Mouse (Mus musculus): ENCODE results near the gene Arl14. TPM values are rescaled to one million over a fixed set of nuclear protein-coding genes. Genes with fewer than 3 reads are reported as not detected.
"Not testable (repeated sequence)": the region's sequence is repeated elsewhere in the genome, so short reads cannot be mapped to it uniquely, and the experiment has no call there.

Arl14 gene
- total RNA-seq, 2 experiments from 2014 or later, result not detected

DNA sequence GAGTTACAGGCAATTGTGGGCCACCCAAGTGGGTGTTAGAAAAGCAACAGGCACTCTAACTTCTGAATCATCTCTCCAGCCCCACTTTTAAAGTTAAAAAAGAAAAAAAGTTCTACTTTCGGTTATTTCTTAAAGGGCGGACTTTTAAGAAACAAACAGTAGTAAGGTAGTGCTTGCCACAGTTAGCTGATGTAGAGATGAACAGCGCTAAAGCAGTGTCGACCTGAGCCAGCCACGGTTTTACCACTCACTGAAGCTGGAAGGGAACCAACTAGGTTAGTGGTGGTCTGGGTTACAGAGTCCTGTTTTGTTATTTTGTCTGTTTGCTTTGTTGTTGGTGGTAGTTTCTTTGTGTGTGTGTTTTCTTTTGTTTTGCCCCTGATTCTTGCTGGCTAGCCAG lies 8.8 kb upstream of the Arl14 start:
- no peak for DNase-seq

DNA sequence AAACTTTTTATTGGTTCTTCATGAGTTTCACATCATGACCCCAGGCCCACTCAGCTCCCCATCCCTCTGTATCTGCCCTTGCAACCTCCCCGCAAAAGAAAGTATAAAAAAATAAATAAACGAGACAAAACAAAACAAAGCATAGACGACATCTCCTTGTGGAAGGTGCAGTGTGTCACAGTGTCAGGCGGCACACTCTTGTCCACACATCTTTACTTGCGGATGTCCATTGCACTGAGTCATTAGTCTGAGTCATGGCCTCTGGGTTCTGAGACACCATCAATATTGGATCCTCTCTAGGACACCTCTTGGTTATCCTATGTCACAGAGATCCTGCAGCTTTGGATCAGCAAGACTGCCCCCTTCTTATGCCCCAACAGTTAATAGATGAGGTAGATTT lies 7.7 kb upstream of the Arl14 start:
- DNase-seq, result no peak

DNA sequence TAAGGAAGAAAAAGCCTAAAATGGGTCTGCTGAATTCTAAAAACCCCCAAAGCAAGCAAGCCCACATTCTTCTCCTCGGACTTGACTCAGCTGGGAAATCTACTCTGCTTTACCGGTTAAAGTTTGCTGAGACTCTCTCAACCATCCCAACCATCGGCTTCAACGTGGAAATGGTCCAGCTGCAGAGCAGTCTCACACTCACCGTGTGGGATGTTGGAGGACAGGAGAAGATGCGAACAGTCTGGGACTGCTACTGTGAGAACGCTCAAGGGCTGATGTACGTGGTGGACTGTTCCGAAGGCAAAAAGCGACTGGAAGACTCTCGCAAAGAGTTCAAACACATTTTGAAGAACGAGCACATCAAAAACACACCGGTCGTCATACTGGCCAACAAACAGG lies 282 bp downstream of the Arl14 start:
- DNase-seq, result no peak

DNA sequence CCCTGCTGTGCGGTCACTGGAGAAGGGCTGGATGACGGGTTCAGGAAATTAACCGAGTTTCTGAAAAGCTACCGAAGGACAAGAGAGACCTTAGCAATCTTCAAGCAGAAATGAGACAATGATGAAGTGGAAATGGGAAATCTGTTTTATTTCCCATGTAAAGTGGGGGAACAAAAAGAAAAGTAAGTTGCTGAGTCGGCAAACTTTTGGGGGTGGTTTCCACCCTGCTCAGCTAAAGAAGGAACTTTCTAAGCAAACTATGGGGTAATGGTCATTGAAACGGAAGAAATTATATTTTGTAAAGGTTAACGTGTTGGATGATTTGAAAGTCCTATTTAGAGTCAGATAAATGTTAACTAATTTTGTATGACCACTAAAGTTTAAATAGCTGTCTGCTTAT lies 768 bp downstream of the Arl14 start:
- DNase-seq, result no peak

DNA sequence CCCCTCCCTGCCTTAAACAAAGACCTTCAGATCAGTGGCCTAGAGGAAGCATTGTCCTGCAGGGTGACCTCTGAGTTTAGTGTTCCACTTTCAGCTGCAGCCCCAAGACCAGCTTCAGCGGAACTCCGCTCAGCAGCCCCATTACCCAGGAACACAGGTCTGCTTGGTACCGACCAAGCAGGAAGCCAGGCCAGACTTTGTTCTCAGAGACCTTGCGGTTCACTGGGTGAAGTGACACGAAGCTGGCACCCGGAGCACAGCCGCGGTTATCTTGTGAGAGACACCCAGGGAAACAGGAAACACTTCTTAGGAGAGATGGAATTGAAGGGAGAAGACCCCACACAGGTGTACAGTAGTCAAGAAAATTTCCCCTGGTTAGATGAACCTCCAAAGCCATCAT lies 1.4 kb downstream of the Arl14 start:
- no peak for DNase-seq

DNA sequence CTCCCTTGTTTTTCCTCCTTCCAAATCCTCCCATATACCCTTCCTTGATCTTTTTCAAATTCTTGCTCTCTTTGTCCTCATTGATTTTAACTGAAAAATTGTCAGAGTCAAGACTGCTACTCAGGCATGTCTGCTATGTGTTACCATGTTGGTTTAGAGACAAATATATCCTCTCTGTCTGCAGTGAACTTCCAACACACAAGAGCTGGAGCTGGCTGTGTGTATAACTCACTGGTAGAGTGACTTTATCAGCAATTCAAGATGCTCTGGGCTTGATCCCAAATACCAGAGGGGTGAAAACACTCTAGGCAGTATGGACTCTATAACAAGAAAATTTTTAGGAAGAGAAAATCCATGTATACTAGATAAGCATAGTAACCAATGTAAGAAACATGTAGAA lies 2.8 kb downstream of the Arl14 start:
- no peak for DNase-seq

DNA sequence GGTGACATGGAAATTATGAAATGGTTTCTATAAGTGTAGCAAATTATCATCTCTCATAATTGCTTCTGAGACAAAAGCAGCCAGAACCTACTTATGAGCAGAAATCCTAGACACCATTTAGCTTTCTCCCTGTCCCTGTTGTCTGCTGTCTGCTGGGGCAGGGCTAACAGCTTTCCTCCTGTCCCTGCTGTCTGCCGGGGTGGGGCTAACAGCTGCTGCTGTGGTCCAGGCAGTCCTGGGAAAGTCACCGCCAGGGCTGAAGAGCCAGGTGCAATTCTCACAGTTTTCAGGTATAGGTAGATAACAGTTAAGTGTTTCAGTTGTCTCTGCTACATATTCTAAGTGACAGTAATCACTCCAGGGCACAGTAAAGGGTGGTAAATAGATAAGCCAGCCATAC lies 4.3 kb downstream of the Arl14 start:
- DNase-seq, result no peak

DNA sequence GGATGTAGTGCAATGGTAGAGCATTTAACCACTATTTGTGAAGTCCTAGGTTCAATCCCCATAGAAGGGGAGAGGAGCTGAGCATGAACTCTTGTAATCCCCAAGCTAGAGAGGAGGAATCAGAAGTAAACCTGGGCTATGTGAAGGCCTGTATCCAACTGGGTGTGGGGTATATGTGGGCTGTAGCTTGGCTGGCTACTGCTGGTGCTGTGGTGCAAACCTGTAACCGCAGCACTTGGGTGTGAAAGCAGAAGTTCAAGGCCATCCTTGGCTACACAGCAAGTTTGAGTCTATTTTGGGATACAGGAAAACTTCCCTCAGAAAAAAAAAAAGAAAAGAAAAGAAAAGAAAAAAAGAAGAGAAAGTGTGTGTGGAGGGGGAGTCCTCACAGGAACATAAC lies 5.8 kb downstream of the Arl14 start:
- DNase-seq, result no peak

DNA sequence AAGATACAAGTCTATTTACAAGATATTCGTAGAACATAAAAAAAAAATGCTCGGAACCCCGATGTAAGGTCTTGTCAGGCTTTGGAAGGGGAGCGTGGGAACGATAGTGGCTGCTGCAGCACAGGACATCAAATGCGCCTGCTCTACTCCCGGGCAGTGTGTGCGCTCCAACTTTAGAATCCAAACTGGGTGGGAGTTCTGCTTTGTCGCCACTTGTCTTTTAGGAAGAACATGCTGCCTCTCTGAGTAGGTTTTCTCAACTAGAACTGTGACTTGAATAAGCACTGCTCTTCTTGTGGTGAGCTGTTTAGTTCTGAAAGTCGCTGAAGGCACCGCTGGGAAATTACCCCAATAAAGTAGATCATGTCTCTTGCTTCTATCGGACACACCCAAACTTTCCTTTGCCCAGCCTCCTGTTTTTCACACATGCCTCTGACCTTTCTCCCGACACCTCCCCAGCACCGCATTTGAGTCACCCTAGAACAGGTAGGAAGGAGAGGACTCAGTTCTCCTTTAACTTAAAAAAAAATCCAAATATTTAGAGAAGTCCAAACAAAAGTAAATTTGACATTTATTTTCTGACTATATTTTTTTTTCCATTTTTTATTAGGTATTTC lies 9.4 kb downstream of the Arl14 start:
- no peak for DNase-seq

DNA sequence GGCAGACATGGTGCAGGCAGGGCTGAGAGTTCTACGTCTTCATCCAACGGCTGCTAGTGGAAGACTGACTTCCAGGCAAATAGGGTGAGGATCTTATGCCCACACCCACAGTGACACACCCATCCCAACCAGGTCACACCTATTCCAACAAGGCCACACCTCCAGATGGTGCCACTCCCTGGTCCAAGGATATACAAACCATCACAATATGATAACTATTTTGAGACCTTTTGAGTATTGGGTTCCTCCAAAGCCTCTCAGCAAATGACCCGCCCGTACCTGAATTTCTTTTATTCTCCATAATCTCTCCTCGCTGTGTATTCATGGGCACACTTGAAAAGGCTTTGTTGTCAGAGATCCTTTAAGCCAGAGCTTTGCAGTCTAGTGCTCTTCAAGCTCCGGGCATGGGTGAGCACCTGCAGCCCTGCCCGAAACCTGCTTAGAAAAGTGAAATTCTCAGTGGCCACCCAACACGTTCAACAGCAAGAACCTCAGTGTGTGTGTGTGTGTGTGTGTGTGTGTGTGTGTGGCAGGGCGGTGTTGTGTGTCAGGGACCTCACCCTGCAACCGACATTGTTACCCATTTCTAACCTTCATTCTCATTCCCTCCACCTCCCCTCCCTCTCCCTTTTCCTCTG lies 11.5 kb downstream of the Arl14 start:
- DNase-seq, result not testable (repeated sequence)

DNA sequence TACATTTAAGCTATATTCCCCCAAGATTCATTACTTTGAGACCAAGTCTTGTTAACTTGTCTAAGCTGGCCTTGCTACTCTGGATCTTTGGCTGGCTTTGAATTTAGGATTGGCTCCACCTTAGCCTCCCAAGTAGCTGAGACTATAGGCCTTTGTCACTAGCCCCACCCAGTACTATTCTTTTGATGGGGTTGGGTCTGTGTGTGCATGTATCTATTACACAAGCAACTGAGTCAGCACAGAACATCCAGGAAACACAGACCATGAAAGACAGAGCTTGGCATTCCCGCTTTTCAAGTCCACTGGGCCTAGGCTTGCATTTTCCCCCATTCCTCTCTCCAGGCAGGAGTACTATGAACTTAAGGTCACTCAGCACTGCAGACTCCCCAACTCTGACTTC lies 12.3 kb downstream of the Arl14 start:
- DNase-seq, result no peak

DNA sequence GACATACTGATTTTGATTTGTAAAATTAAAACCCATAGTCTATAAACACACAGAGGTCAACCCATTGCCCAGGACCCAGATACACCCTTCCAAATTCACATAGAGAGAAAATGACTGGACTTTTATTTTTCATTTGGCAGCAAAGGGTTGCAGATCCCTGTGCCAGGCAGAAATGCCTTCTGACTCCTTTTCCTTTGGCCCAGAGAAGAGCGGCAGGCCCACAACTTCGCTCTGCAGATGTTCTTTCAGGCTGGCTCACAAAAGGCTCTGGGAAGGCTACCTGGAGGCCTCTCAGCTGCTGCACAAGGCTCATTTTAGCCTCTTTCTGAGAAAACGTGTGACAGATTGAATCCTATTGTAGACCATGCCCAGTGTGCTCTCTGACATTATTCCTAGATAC lies 13.6 kb downstream of the Arl14 start:
- no peak for DNase-seq

DNA sequence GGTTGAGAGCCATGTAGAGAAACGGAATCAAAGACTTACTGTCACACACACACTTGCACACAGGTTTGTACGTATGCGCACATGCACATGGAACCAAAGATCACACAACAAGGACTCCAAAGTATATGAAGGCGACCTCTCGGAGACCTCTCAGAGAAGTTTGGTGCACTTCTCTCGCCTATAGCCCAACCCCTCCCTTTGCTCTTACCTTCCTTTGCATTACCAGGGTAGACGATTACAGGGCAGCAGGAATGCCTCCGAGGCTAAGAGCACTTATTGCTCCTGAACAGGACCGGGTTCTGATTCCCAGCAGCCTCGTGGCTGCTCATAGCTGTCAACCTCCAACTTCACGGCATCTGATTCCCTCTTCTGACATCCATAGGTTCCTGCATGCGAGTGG lies 14.3 kb downstream of the Arl14 start:
- DNase-seq, result no peak

DNA sequence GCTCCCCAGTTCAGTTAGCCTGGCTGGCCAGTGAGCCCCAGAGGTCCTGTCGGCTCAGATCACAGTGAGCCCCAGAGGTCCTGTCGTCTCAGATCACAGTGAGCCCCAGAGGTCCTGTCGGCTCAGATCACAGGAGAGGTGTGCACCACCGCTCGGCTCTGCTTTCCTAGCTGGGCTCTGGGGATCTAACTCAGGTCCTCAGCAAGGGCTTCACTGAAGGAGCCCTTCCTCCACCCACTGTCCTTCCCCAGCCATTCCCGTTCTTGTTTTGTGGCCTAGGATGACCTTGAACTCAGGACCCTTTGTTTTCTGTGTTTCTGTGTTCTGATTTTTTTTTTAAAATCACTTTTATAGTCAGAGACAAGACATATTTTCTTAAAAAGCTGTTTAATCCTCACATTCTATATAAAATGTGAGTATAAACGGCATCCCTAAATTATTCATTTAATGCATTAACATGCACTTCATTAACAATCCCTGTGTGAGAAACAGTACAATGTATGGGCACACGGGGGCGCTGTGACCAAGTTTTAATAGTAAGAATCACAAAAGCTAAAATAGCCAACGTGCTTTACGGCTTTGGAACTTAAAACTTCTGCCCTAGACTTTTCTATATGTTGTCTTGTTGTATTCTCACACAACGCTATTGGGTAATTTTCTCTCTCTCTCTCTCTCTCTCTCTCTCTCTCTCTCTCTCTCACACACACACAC lies 16.1 kb downstream of the Arl14 start:
- no peak for DNase-seq

DNA sequence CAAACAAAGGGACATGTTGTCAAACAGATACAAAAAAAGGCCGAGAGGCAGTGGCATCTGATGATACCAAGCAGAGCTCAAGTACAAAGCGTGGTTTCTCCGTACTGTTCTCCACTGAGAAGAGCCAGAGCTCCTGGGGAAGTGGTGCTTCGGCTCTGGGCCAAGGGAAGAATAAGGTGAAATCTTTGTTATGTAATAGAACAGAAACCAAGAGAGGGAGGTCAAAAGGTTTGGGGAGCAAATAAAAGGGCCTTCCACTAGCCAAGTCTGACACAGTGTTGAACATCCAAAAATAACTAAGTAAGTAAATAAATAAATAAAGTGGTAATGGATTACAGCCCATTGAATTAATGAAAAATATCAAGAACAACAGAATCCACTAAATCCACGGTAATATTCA lies 17.0 kb downstream of the Arl14 start:
- no peak for DNase-seq

DNA sequence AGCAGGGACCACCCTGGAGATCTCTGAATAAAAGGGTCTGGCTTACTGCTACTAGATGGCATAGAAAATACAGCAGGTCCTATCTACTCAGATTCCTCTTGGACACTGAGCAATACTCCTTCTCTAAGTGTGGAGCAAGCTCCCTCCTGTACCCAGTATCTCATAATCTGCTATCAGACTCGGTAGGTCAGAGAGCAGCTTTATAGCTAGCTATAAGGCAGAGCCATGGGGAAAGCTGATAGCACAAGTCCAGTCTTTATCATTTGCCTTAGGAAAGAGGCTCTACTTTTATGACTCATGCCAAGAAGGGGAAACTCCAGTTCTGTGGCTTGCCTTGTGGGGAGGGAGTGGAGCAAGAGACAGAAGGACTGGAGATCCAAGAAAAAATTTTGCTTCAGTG lies 18.8 kb downstream of the Arl14 start:
- no peak for DNase-seq

DNA sequence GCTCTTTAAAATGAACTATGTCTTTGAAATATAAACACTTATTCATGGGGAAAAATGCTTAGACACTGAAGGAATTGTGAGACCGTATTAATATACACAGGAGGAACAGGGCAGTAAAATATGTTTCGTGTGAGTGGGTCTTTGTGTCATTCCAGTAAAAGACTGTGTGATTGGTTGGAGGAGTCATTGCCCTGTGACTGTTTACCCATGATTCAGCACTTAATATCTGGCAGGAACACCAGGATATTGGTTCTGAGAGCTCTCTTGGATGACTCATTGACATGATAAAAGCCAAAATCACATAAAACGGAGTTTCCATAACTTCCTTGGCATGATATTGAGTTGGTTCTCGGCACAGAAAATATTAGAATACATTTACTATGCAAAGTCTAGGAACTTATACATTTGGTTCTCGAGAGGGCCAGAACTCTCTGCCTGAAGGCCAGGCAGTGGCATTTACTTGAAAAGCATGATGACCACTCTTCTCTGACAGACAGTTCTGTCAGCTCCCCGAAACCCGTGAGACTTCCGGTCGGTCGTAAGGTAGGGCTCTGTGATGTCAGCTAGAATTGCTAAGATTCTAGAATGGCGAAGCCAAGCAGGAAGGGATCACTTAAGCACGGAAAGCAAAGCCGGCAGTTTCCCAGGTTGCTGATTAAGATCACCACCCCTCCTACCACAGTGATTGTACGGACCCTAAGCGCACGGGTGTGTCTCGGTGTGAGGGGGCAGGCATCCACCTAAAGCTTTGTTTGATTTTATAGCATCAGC lies 31.1 kb downstream of the Arl14 start:
- DNase-seq, result no peak

DNA sequence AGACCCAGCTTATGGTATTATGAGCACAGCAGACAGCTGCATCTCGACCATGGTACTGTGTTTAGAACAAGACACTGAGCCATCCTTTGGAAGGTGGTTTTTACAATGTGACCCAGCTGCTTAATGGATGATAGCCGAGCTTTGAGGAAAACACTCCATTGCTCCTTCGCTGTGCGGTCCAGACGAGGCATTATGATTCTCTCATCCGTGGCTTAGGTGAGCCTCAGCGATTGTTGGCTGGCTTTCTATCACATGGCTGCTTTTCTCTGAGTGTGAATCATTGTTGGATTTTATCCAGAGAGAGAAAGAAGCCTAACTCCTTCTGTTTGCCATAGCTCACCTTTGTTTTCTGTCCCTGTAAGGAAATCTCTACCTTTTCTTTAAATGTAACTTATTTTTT lies 32.5 kb downstream of the Arl14 start:
- DNase-seq, result no peak

DNA sequence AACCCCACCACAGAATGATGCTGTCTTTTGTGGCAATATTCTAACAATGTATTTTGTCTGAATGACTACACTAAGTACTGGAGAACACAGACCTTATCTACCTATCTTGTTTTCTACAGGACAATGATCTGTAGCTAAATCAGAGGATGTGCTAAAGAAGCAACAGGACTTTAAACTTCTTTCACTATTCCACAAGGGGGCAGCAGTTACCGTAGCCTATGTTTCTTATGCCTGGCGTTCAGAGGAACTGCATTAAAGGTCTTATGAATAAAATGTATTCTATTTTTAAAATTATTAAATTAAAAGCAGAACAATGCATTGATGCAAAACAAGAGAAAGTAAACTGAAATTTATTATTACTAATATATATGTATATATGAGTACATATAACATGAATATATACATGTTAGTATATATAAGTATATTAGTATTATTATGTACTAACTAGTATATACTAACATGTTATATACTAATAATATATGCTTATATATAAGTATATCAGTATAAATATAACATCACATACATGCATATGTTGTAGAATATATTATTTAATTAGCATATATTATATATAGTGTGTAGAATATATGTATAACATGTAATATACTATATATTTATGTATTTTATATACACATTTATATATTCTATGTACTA lies 35.0 kb downstream of the Arl14 start:
- DNase-seq, result no peak

DNA sequence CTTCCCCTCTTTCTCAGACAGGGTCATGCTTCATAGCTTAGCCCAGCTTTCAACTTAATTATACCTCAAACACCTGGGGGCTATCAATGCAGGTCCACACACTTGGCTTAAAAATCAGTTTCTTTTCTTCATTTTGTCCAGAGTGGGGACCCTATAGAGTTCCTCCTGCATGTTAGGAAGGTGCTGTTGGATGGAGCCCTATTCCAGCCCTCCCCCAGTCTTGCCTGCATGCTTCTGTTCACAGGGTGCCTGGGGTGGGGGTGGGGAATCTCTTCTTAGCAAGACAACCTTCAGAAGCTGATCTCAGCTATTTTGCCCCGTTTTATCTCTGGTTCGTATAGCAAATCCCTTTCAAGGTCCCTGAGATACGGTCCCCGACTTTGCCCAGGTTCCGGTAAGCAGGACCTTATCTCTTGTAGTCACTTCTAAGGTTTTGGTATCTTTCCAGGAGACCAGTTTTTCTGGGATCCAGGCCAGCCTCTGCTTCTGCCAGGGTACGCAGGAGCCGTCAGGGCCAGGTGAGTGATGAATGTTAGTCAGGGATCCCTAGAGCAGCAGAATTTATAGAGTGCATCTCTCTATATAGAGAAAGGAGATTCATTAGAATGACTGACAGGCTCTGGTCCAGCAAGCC lies 40.9 kb downstream of the Arl14 start:
- DNase-seq, result no peak

DNA sequence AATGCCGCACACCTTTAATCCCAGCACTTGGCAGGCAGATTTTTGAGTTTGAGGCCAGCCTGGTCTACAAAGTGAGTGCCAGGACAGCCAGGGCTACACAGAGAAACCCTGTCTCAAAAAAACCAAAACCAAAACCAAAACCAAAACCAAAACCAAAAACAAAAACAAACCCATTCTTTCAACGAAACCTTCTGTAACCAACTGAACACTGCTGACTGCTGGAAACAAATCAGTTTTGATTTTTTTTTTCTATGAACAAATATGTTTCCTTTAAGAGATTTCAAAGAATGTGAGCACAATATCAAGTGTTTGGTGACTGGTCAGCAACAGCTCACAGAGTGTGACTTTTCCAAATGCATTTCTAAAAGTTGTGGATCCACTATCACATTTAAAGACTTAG lies 42.1 kb downstream of the Arl14 start:
- not testable (repeated sequence) for DNase-seq

DNA sequence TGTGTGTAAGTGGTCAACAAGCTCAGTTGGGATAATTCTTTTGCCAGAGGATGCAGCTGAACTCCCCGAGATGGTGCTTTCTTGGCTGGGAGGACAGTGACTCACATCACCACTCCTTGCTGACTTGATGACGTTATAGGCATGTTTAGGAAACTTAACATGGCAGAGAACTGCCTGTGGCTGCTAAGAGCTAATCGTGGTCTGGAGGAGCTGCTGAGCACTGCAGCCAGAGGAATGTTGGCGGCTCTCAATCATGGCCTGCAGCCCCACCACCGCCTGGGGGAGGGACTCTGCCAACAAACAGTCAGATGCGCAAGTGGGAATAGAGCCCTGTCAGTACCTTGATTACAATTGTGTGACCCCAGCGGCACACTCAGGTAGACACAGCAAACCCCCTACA lies 49.6 kb downstream of the Arl14 start:
- DNase-seq, result peak; percentile 64
